Mouse (Mus musculus): Measurements from ENCODE around the gene Prmt7. TPM values are rescaled to one million over a fixed set of nuclear protein-coding genes. Genes with fewer than 3 reads are reported as not detected.
A peak's percentile ranks its signal among the peaks of the same experiment; 100 is the strongest.
"Not testable (repeated sequence)": the region's sequence is repeated elsewhere in the genome, so short reads cannot be mapped to it uniquely, and the experiment has no call there.

Gene Prmt7
- polyA plus RNA-seq, 1 experiment: 33.9 TPM

GRCm38 (mm10) chr8:106178428-106178827, 32.3 kb upstream of the Prmt7 start:
- no peaks in the 10 kb centered on the region for H3K4me1 ChIP-seq (ENCODE audit: control insufficient read depth, insufficient read depth, low read length)
- no peak overlapping the region for H3K4me3 ChIP-seq (ENCODE audit: insufficient read depth, low read length)
- H3K27ac ChIP-seq (ENCODE audit: insufficient read depth, low read length): no peak overlapping the region
- no peak for TF ChIP-seq POLR2A (IDR thresholded peaks at IDR 0.05; ENCODE audit: extremely low read depth, insufficient read depth, low read length)
- TF ChIP-seq CTCF (IDR thresholded peaks at IDR 0.05; ENCODE audit: extremely low read depth, insufficient read depth, low read length): no peak

GRCm38 (mm10) chr8:106185628-106186270, 25.0 kb upstream of the Prmt7 start:
- H3K4me1 ChIP-seq (ENCODE audit: control insufficient read depth, insufficient read depth, low read length): peaks cover 5% of the 10 kb centered on the region; the same call in 1 of the 2 replicates
- no peak overlapping the region for H3K27ac ChIP-seq (ENCODE audit: insufficient read depth, low read length)
- TF ChIP-seq POLR2A (IDR thresholded peaks at IDR 0.05; ENCODE audit: extremely low read depth, insufficient read depth, low read length): no peak
- no peak for TF ChIP-seq CTCF (IDR thresholded peaks at IDR 0.05; ENCODE audit: extremely low read depth, insufficient read depth, low read length)
- no peak overlapping the region for H3K4me3 ChIP-seq (ENCODE audit: insufficient read depth, low read length)

- Histone ChIP-seq H3K27ac (ENCODE audit: insufficient read depth, low read length) (no peak overlapping the region), H3K4me1 (ENCODE audit: control insufficient read depth, insufficient read depth, low read length) (peaks cover 5% of the 10 kb centered on the region; the same call in 1 of the 2 replicates), H3K4me3 (ENCODE audit: insufficient read depth, low read length) (no peak overlapping the region)
- TF ChIP-seq POLR2A (IDR thresholded peaks at IDR 0.05; ENCODE audit: extremely low read depth, insufficient read depth, low read length): no peak
- no peak for TF ChIP-seq CTCF (IDR thresholded peaks at IDR 0.05; ENCODE audit: extremely low read depth, insufficient read depth, low read length)
Observed at GRCm38 (mm10) chr8:106186394-106186793, 24.3 kb upstream of the Prmt7 start.

- no peak overlapping the region for H3K27ac ChIP-seq (ENCODE audit: insufficient read depth, low read length)
- no peak for TF ChIP-seq CTCF (IDR thresholded peaks at IDR 0.05; ENCODE audit: extremely low read depth, insufficient read depth, low read length)
- TF ChIP-seq POLR2A (IDR thresholded peaks at IDR 0.05; ENCODE audit: extremely low read depth, insufficient read depth, low read length): no peak
- peaks cover 6% of the 10 kb centered on the region; the same call in 1 of the 2 replicates for H3K4me1 ChIP-seq (ENCODE audit: control insufficient read depth, insufficient read depth, low read length)
- no peak overlapping the region for H3K4me3 ChIP-seq (ENCODE audit: insufficient read depth, low read length)
Observed at GRCm38 (mm10) chr8:106189162-106189561, 21.6 kb upstream of the Prmt7 start.

- Histone ChIP-seq H3K27ac (ENCODE audit: insufficient read depth, low read length) (no peak overlapping the region), H3K4me1 (ENCODE audit: control insufficient read depth, insufficient read depth, low read length) (peaks cover 4% of the 10 kb centered on the region; the same call in 1 of the 2 replicates), H3K4me3 (ENCODE audit: insufficient read depth, low read length) (no peak overlapping the region)
- no peak for TF ChIP-seq CTCF (IDR thresholded peaks at IDR 0.05; ENCODE audit: extremely low read depth, insufficient read depth, low read length)
- no peak for TF ChIP-seq POLR2A (IDR thresholded peaks at IDR 0.05; ENCODE audit: extremely low read depth, insufficient read depth, low read length)
Observed at GRCm38 (mm10) chr8:106191639-106192038, 19.1 kb upstream of the Prmt7 start.

GRCm38 (mm10) chr8:106193162-106193561, 17.6 kb upstream of the Prmt7 start:
- TF ChIP-seq CTCF (IDR thresholded peaks at IDR 0.05; ENCODE audit: extremely low read depth, insufficient read depth, low read length) (no peak), POLR2A (IDR thresholded peaks at IDR 0.05; ENCODE audit: extremely low read depth, insufficient read depth, low read length) (no peak)
- H3K4me1 ChIP-seq (ENCODE audit: control insufficient read depth, insufficient read depth, low read length): peaks cover 4% of the 10 kb centered on the region; the same call in 1 of the 2 replicates
- no peak overlapping the region for H3K27ac ChIP-seq (ENCODE audit: insufficient read depth, low read length)
- no peak overlapping the region for H3K4me3 ChIP-seq (ENCODE audit: insufficient read depth, low read length)

GRCm38 (mm10) chr8:106194062-106194461, 16.7 kb upstream of the Prmt7 start:
- peaks cover 4% of the 10 kb centered on the region; the same call in 1 of the 2 replicates for H3K4me1 ChIP-seq (ENCODE audit: control insufficient read depth, insufficient read depth, low read length)
- H3K4me3 ChIP-seq (ENCODE audit: insufficient read depth, low read length): no peak overlapping the region
- TF ChIP-seq POLR2A (IDR thresholded peaks at IDR 0.05; ENCODE audit: extremely low read depth, insufficient read depth, low read length) (no peak), CTCF (IDR thresholded peaks at IDR 0.05; ENCODE audit: extremely low read depth, insufficient read depth, low read length) (no peak)
- no peak overlapping the region for H3K27ac ChIP-seq (ENCODE audit: insufficient read depth, low read length)

GRCm38 (mm10) chr8:106198741-106199140, 12.0 kb upstream of the Prmt7 start:
- H3K4me1 ChIP-seq (ENCODE audit: control insufficient read depth, insufficient read depth, low read length): peaks cover 2% of the 10 kb centered on the region; the same call in 1 of the 2 replicates
- TF ChIP-seq CTCF (IDR thresholded peaks at IDR 0.05; ENCODE audit: extremely low read depth, insufficient read depth, low read length) (peak; percentile 65), POLR2A (IDR thresholded peaks at IDR 0.05; ENCODE audit: extremely low read depth, insufficient read depth, low read length) (no peak)
- no peak overlapping the region for H3K4me3 ChIP-seq (ENCODE audit: insufficient read depth, low read length)
- H3K27ac ChIP-seq (ENCODE audit: insufficient read depth, low read length): no peak overlapping the region; the same call in 1 of the 2 replicates

- H3K4me3 ChIP-seq (ENCODE audit: insufficient read depth, low read length); H3K4me1 ChIP-seq (ENCODE audit: control insufficient read depth, insufficient read depth, low read length); H3K27ac ChIP-seq (ENCODE audit: insufficient read depth, low read length): not testable (repeated sequence)
Observed at GRCm38 (mm10) chr8:106199596-106199995, 11.1 kb upstream of the Prmt7 start.

GRCm38 (mm10) chr8:106210035-106210731, 553 bp upstream of the Prmt7 start:
- TF ChIP-seq POLR2A (IDR thresholded peaks at IDR 0.05; ENCODE audit: extremely low read depth, insufficient read depth, low read length) (peak; percentile 65; the same call in 1 of the 2 replicates), CTCF (IDR thresholded peaks at IDR 0.05; ENCODE audit: extremely low read depth, insufficient read depth, low read length) (no peak)

More at GRCm38 (mm10) chr8:106210035-106210731, 553 bp upstream of the Prmt7 start:
- Histone ChIP-seq H3K4me1 (ENCODE audit: control insufficient read depth, insufficient read depth, low read length) (peaks cover 2% of the 10 kb centered on the region; the same call in 1 of the 2 replicates), H3K27ac (ENCODE audit: insufficient read depth, low read length) (peak overlapping the region; percentile 17; the same call in 1 of the 2 replicates), H3K4me3 (ENCODE audit: insufficient read depth, low read length) (peak overlapping the region; percentile 73)

Measured in cortical plate, adult 2 months (tissue).